8 mouse cellular contexts compared by ENCODE assay signal in the genomic region with DNA sequence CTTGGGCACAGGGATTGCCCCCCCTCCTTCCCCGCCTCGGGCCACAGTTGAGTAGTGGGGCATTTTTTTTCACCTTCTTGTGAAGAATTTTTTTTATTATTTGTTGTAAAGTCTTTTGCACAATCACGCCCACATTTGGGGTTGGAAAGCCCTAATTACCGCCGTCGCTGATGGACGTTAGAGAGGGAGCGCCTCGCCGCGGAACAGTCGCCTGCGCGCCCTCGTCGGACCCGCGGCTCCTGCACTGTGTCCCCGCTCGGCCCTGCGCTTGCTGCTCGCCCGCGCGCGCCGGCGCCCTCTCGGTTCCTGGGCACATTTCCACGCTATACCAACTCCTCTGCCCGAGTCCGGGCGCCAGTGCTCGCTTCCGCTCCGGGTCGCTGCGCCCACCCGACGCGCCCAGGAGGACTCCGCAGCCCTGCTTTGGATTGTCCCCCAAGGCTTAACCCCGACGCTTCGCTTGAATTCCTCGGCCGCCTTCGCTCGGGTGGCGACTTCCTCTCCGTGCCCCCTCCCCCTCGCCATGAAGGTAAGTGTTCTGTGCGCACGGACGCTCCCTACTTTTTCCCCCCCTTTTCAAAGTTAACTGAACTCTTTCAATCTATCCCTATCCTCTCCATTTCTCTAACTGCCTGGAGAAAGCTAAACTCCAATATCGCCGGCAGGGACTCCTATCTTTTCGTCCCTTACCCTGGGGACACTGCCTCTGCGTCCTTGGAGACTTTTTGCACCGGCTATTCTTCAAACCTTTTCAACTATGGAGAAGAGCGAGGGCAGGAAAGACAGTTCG. TPM values are rescaled to one million over a fixed set of nuclear protein-coding genes. Genes with fewer than 3 reads are reported as not detected.
A peak's percentile ranks its signal among the peaks of the same experiment; 100 is the strongest.
DNase-seq lines count a peak whose midpoint lies in the region; ATAC-seq lines count a peak whose summit lies in the region.

No protein-coding gene starts in this region.

- peak; percentile 87 for DNase-seq in heart, adult 11 months
- no peak for DNase-seq in heart, postnatal 25 days (ENCODE audit: low spot score)
- peak; percentile 54 for DNase-seq in R1 (ENCODE audit: low read depth, low spot score)
- DNase-seq in liver, embryonic 13.5 days = no peak
- DNase-seq in retina, postnatal 1 day = peak; percentile 67
- DNase-seq in spleen, postnatal 10 days (ENCODE audit: low spot score in 2 of 2) = no peak

- peaks cover 86% of the 10 kb centered on the region for H3K27me3 ChIP-seq in forebrain, embryonic 13.5 days
- H3K27me3 ChIP-seq in hindbrain, embryonic 16.5 days (replicated peaks; ENCODE audit: control insufficient read depth, insufficient read depth, low read length) = no peaks in the 10 kb centered on the region; the same call in 1 of the 2 replicates
- H3K27me3 ChIP-seq in liver, embryonic 13.5 days = peaks cover 94% of the 10 kb centered on the region

- peaks cover 52% of the 10 kb centered on the region for H3K4me1 ChIP-seq in forebrain, embryonic 13.5 days
- peaks cover 31% of the 10 kb centered on the region for H3K4me1 ChIP-seq in hindbrain, embryonic 16.5 days (ENCODE audit: control insufficient read depth, insufficient read depth, low read depth, low read length)
- peaks cover 3% of the 10 kb centered on the region; the same call in 1 of the 2 replicates for H3K4me1 ChIP-seq in liver, embryonic 13.5 days (replicated peaks)

- peak overlapping the region; percentile 89 for H3K4me2 ChIP-seq in forebrain, embryonic 13.5 days
- peak overlapping the region; percentile 69 for H3K4me2 ChIP-seq in hindbrain, embryonic 16.5 days (ENCODE audit: low read length)
- peak overlapping the region; percentile 64 for H3K4me2 ChIP-seq in liver, embryonic 13.5 days

- ATAC-seq in forebrain, embryonic 13.5 days = peak; percentile 36; the same call in 1 of the 2 replicates
- peak; percentile 49 for ATAC-seq in hindbrain, embryonic 16.5 days
- no peak for ATAC-seq in liver, embryonic 13.5 days (ENCODE audit: low read depth)

- no peaks in the 10 kb centered on the region for H3K9me3 ChIP-seq in forebrain, embryonic 13.5 days (replicated peaks)
- H3K9me3 ChIP-seq in hindbrain, embryonic 16.5 days (ENCODE audit: control insufficient read depth, low read length) = no peaks in the 10 kb centered on the region
- no peaks in the 10 kb centered on the region for H3K9me3 ChIP-seq in liver, embryonic 13.5 days (replicated peaks)

- under 1% methylated on average over 62 of the region's 62 CpGs for WGBS in forebrain, embryonic 13.5 days
- under 1% methylated on average over 62 of the region's 62 CpGs for WGBS in hindbrain, embryonic 16.5 days
- WGBS in liver, embryonic 13.5 days (ENCODE audit: insufficient replicate concordance) = under 1% methylated on average over 62 of the region's 62 CpGs

- H3K36me3 ChIP-seq in forebrain, embryonic 13.5 days (ENCODE audit: poor library complexity, severe bottlenecking) = no peaks in the 10 kb centered on the region
- no peaks in the 10 kb centered on the region for H3K36me3 ChIP-seq in hindbrain, embryonic 16.5 days (ENCODE audit: control insufficient read depth, insufficient read depth, low read length)
- H3K36me3 ChIP-seq in liver, embryonic 13.5 days = no peaks in the 10 kb centered on the region

- H3K27ac ChIP-seq in forebrain, embryonic 13.5 days = peak overlapping the region; percentile 68
- peak overlapping the region; percentile 82 for H3K27ac ChIP-seq in hindbrain, embryonic 16.5 days (ENCODE audit: low read depth, low read length)
- H3K27ac ChIP-seq in liver, embryonic 13.5 days = no peak overlapping the region

- H3K4me3 ChIP-seq in forebrain, embryonic 13.5 days = peak overlapping the region; percentile 58
- peak overlapping the region; percentile 51 for H3K4me3 ChIP-seq in hindbrain, embryonic 16.5 days (ENCODE audit: low read length)
- H3K4me3 ChIP-seq in liver, embryonic 13.5 days (replicated peaks) = peak overlapping the region; percentile 52

- H3K9ac ChIP-seq in forebrain, embryonic 13.5 days = peak overlapping the region; percentile 70
- H3K9ac ChIP-seq in hindbrain, embryonic 16.5 days (ENCODE audit: low read depth, low read length) = peak overlapping the region; percentile 77
- no peak overlapping the region for H3K9ac ChIP-seq in liver, embryonic 13.5 days

- intact Hi-C loops in heart, postnatal 25 days (cut with DNase I) = loop anchor here (5.0 to 10.0 kb wide), 4 partner anchors 243 to 589 kb away; no protein-coding TSS in a partner anchor

RNA-seq across cellular contexts. Expression of a gene that starts 1.2 kb away (rescaled TPM):
- 10 to 100 TPM; 17.8 to 19.8 TPM for total RNA-seq in heart, postnatal 25 days (2021)
- polyA plus RNA-seq in forebrain, embryonic 13.5 days (2015; fragmentation: Nextera tagmentation; extraction: Ambion mirVana) = 10.0 and 16.1 TPM in 2 replicates
- 17.8 and 24.2 TPM in 2 replicates for polyA plus RNA-seq in hindbrain, embryonic 16.5 days (2015; fragmentation: Nextera tagmentation; extraction: Ambion mirVana)
- polyA plus RNA-seq in liver, embryonic 13.5 days (2015; fragmentation: Nextera tagmentation; extraction: Ambion mirVana) = 0.20 and 0.36 TPM in 2 replicates

Comparison
In these comparisons a context has a peak if more than half of its experiments do, and no peak if none do; other contexts are left out.
1. DNase-seq: peak in heart, adult 11 months (single experiment), R1 (single experiment) and retina, postnatal 1 day (single experiment); none in heart, postnatal 25 days (single experiment), liver, embryonic 13.5 days (single experiment) and spleen, postnatal 10 days (0 of 2).
2. Peak in every context shown above with its lines, with median percentiles within 50 percentile points of each other: H3K4me2 ChIP-seq and H3K4me3 ChIP-seq.